Mouse (Mus musculus): ENCODE measurements around the gene Pramel1. TPM values are rescaled to one million over a fixed set of nuclear protein-coding genes. Genes with fewer than 3 reads are reported as not detected.

The Pramel1 gene
- total RNA-seq (2023): not detected

DNA sequence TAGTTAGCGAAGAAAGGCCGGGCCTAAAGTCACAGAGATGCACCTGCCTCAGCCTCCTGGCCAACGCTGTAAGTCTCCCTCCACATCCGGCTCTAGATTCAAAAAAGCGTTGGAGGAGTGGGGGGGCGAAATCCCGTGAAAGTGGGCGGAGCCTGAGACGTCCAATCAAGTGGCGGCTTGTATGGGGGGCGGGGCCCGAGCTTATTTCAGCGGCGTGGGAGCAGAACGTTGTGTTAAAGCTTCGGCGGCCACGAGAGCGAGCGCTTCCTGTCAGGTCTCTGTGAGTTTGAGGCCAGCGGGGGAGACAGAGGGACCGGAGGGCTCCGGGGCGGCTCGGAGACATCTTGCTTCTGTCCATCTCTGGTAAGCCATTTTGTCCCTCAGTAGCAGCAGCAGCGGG is at the start of gene Pramel1:
Gene Pramel1, plus strand, starts transcription at position 248 of the 400 bp plus-strand sequence.

DNA sequence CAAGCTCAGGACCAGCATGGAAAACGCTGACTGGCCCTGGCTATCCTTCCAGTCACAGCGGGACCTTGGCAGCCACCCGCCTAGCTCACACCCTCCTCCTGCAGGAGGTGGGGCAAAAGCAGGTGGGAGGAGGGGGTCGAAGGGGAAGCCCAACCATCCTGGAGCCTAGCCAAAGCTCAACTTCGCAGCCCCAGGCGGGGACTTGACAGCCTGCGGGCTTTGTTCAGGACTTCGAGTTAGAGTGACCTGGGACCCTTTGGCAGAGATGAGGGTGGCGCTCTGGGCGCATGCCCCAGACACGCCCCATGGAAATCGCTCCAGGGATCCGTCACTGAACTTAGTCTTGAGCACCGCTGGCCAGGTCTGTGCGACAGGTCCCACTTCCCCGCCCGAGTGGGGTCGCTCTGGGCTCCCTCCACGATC is 44.7 kb upstream of the Pramel1 start, which contains the start of gene Lrrc38:
Gene Lrrc38, plus strand, starts transcription at position 274 of the 423 bp plus-strand sequence.

DNA sequence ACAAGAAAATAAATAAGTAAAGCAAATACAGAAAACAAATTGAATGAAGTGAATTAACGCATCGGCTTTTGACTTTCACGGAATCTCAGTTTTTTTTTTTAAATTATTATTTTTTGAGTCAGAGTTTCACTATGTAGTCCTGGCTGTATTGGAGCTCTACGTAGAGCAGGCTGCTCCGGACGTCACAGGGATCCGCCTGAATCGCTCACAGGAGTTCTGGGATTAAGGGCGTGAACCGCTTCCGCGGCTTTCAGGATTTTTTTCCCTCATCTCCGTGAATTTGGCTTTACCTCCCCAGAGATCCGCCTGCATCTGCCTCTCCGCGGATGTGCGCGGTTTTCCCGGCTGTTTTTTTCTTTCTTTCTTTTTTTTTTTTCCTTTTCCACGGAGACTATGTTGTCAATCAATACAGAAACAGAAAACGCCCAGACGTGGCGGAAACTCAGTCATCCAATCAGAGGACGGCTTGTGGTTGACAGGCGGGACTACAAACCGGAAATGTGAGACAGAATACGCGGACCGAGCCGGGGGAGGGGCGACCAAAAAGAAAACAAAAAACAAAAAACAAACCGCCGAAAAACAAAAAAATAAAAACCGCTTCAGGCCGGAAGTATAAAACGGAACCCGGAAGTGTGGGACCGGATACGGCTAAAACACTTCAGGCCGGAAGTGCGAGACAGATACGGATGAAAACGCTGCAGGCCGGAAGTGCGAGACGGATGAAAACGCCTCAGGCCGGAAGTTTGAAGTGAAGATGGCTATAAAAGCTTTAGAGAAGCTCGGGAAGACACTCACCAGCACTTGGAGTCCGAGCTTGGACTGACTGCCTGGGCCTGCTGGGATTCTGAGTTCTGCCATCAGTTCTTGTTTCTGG is 18.2 kb downstream of the Pramel1 start, which contains the start of gene Pramef8:
Gene Pramef8, plus strand, starts transcription at position 208 of the 874 bp plus-strand sequence.

Other genes with a start within 250 kb of the Pramel1 start
- gene Prdm2, start 181.4 kb upstream of the Pramel1 start, total RNA-seq (2023): 71.3 TPM
- 1.3 TPM for gene Pdpn, start 94.9 kb upstream of the Pramel1 start, total RNA-seq (2023)
- not detected for gene Lrrc38, start 44.7 kb upstream of the Pramel1 start, total RNA-seq (2023)
- gene Pramef8, start 18.0 kb downstream of the Pramel1 start, total RNA-seq (2023): 44.3 TPM
- not detected for gene Oog4, start 55.9 kb downstream of the Pramel1 start, total RNA-seq (2023)
- gene Gm13043, start 116.9 kb downstream of the Pramel1 start, total RNA-seq (2023): not detected
- gene Gm13040, start 141.5 kb downstream of the Pramel1 start, total RNA-seq (2023): not detected
- gene BC080695, start 157.3 kb downstream of the Pramel1 start, total RNA-seq (2023): not detected
- not detected for gene Gm13057, start 157.3 kb downstream of the Pramel1 start, total RNA-seq (2023)
- gene Gm13083, start 220.6 kb downstream of the Pramel1 start, total RNA-seq (2023): not detected